Mouse (Mus musculus) splenic B cell, adult 2 months (primary cell): ENCODE measurements around the gene Sf3b1.
A peak's percentile ranks its signal among the peaks of the same experiment; 100 is the strongest.
"Not testable (repeated sequence)": the region's sequence is repeated elsewhere in the genome, so short reads cannot be mapped to it uniquely, and the experiment has no call there.

Source experiments
- DNase-seq: peaks from one replicate; pipeline ENCODE4 v3.0.0-alpha.2; 2011; ENCODE audit warnings: low read depth, low spot score
- H3K27me3 ChIP-seq: 2 replicates; pipeline ENCODE4 v1.6.1; 2012; ENCODE audit warnings: mild to moderate bottlenecking, low read length, moderate library complexity, mixed read lengths; ENCODE audit not compliant: control insufficient read depth, poor library complexity, insufficient read depth, severe bottlenecking
- H3K36me3 ChIP-seq: 2 replicates; pipeline ENCODE4 v1.6.1; 2012; ENCODE audit warnings: mild to moderate bottlenecking, low read length, moderate library complexity, mixed read lengths; ENCODE audit not compliant: control insufficient read depth, poor library complexity, insufficient read depth, severe bottlenecking

The Sf3b1 gene

GRCm38 (mm10) chr1:54986248-54986647 is 41.0 kb downstream of the Sf3b1 start:
- Histone ChIP-seq H3K36me3 (peaks cover 20% of the 10 kb centered on the region), H3K27me3 (no peaks in the 10 kb centered on the region)

GRCm38 (mm10) chr1:54985831-54986230 is 41.5 kb downstream of the Sf3b1 start:
- H3K36me3 ChIP-seq: peaks cover 20% of the 10 kb centered on the region
- no peaks in the 10 kb centered on the region for H3K27me3 ChIP-seq
- no peak for DNase-seq

More at GRCm38 (mm10) chr1:54986248-54986647, 41.0 kb downstream of the Sf3b1 start:
- no peak for DNase-seq

GRCm38 (mm10) chr1:54984154-54984553 is 43.1 kb downstream of the Sf3b1 start:
- Histone ChIP-seq H3K36me3 (peaks cover 15% of the 10 kb centered on the region), H3K27me3 (no peaks in the 10 kb centered on the region)
- DNase-seq: no peak

GRCm38 (mm10) chr1:54983339-54983738 is 43.9 kb downstream of the Sf3b1 start:
- H3K36me3 ChIP-seq: peaks cover 15% of the 10 kb centered on the region
- DNase-seq: no peak
- no peaks in the 10 kb centered on the region for H3K27me3 ChIP-seq

- H3K36me3 ChIP-seq: peaks cover 15% of the 10 kb centered on the region
- DNase-seq: peak; percentile 10
- H3K27me3 ChIP-seq: no peaks in the 10 kb centered on the region
Measured at GRCm38 (mm10) chr1:54982636-54983035, 44.6 kb downstream of the Sf3b1 start.

GRCm38 (mm10) chr1:54979226-54979984 is 47.9 kb downstream of the Sf3b1 start:
- H3K36me3 ChIP-seq: peaks cover 4% of the 10 kb centered on the region; the same call in 1 of the 2 replicates
- no peaks in the 10 kb centered on the region for H3K27me3 ChIP-seq
- DNase-seq: peak; percentile 55

- Histone ChIP-seq H3K27me3 (no peaks in the 10 kb centered on the region), H3K36me3 (no peaks in the 10 kb centered on the region)
- DNase-seq: no peak
Measured at GRCm38 (mm10) chr1:54971687-54972404, 55.4 kb downstream of the Sf3b1 start.

GRCm38 (mm10) chr1:54966858-54967257 is 60.4 kb downstream of the Sf3b1 start:
- H3K36me3 ChIP-seq: no peaks in the 10 kb centered on the region
- no peaks in the 10 kb centered on the region; the same call in 1 of the 2 replicates for H3K27me3 ChIP-seq
- DNase-seq: no peak

GRCm38 (mm10) chr1:54965159-54965995 is 61.9 kb downstream of the Sf3b1 start:
- H3K27me3 ChIP-seq: no peaks in the 10 kb centered on the region; the same call in 1 of the 2 replicates

GRCm38 (mm10) chr1:54961724-54962123 is 65.6 kb downstream of the Sf3b1 start:
- Histone ChIP-seq H3K27me3 (no peaks in the 10 kb centered on the region; the same call in 1 of the 2 replicates), H3K36me3 (no peaks in the 10 kb centered on the region)
- DNase-seq: no peak

More at GRCm38 (mm10) chr1:54965159-54965995, 61.9 kb downstream of the Sf3b1 start:
- H3K36me3 ChIP-seq: no peaks in the 10 kb centered on the region
- DNase-seq: no peak

GRCm38 (mm10) chr1:54960613-54961165 is 66.6 kb downstream of the Sf3b1 start:
- no peak for DNase-seq
- H3K36me3 ChIP-seq: no peaks in the 10 kb centered on the region
- H3K27me3 ChIP-seq: no peaks in the 10 kb centered on the region

GRCm38 (mm10) chr1:54958525-54958924 is 68.8 kb downstream of the Sf3b1 start:
- Histone ChIP-seq H3K36me3 (no peaks in the 10 kb centered on the region), H3K27me3 (no peaks in the 10 kb centered on the region)
- DNase-seq: peak; percentile 50

- H3K36me3 ChIP-seq, H3K27me3 ChIP-seq, DNase-seq: not testable (repeated sequence)
Measured at GRCm38 (mm10) chr1:54956995-54957394, 70.3 kb downstream of the Sf3b1 start.

- Histone ChIP-seq H3K27me3 (no peaks in the 10 kb centered on the region), H3K36me3 (no peaks in the 10 kb centered on the region)
- DNase-seq: peak; percentile 36
Measured at GRCm38 (mm10) chr1:54954856-54955255, 72.4 kb downstream of the Sf3b1 start.
